Mouse (Mus musculus) limb, embryonic 14.5 days (tissue): ENCODE data around the gene Eefsec. TPM values are rescaled to one million over a fixed set of nuclear protein-coding genes. Genes with fewer than 3 reads are reported as not detected.

Source experiments
- ATAC-seq: fragments of 200-750 bp; cut with Nextera tagmentation; 2 replicates; pipeline ENCODE4 v1.8.0; 2017; ENCODE audit warnings: low read depth, moderate number of reproducible peaks, moderate TSS enrichment; ENCODE audit not compliant: low FRiP score
- DNase-seq: peaks from one replicate; pipeline ENCODE4 v3.0.0-alpha.2; 2015; ENCODE audit warnings: low spot score
- H3K27ac ChIP-seq: fragments of 300-500 bp; sonication (generic); replicated peaks from 2 replicates; pipeline ENCODE4 v1.5.1; 2014; ENCODE audit warnings: low read depth, mild to moderate bottlenecking, low read length, moderate library complexity, mixed read lengths
- H3K27me3 ChIP-seq: fragments of 300-500 bp; sonication (generic); 2 replicates; pipeline ENCODE4 v1.6.1; 2014; ENCODE audit warnings: low read length, mixed read lengths; ENCODE audit not compliant: control insufficient read depth, insufficient read depth
- H3K36me3 ChIP-seq: fragments of 300-500 bp; sonication (generic); 2 replicates; pipeline ENCODE4 v1.6.1; 2014; ENCODE audit warnings: mild to moderate bottlenecking, low read length, moderate library complexity, mixed read lengths; ENCODE audit not compliant: control insufficient read depth, insufficient read depth
- H3K4me1 ChIP-seq: fragments of 300-500 bp; sonication (generic); 2 replicates; pipeline ENCODE4 v1.6.1; 2014; ENCODE audit warnings: antibody characterized with exemption, low read length, mixed read lengths; ENCODE audit not compliant: control insufficient read depth, insufficient read depth
- H3K4me2 ChIP-seq: fragments of 300-500 bp; sonication (generic); replicated peaks from 2 replicates; pipeline ENCODE4 v1.6.1; 2014; ENCODE audit warnings: low read depth, mild to moderate bottlenecking, low read length, moderate library complexity; ENCODE audit not compliant: severe bottlenecking
- H3K4me3 ChIP-seq: fragments of 300-500 bp; sonication (generic); replicated peaks from 2 replicates; pipeline ENCODE4 v1.5.1; 2014; ENCODE audit warnings: low read length
- H3K9ac ChIP-seq: fragments of 300-500 bp; sonication (generic); 2 replicates; pipeline ENCODE4 v1.6.1; 2014; ENCODE audit warnings: mild to moderate bottlenecking, low read depth, low read length, moderate library complexity; ENCODE audit not compliant: severe bottlenecking
- H3K9me3 ChIP-seq: fragments of 300-500 bp; sonication (generic); 2 replicates; pipeline ENCODE4 v1.6.1; 2016; ENCODE audit warnings: low read length; ENCODE audit not compliant: control insufficient read depth
- POLR2A ChIP-seq: fragments of 200-500 bp; IDR thresholded peaks from 2 replicates; pipeline ENCODE4 v1.8.0; 2012; ENCODE audit warnings: inconsistent platforms, mild to moderate bottlenecking, moderate library complexity, borderline replicate concordance; ENCODE audit not compliant: insufficient read depth, insufficient read length; ENCODE audit errors: extremely low read depth
- WGBS: fragments of 180-500 bp; shearing (Covaris S2); extraction: QIAGEN DNeasy Blood & Tissue Kit; methylation state at CpG from one replicate; pipeline ENCODE4 v1.1.7; 2014; 5-methylcytosine and 5-hydroxymethylcytosine counted together
- polyA plus RNA-seq, 2 experiments: library from polyadenylated mRNA; depleted of rRNA in 1 of 2; stranded (reverse) in 1 of 2; unstranded in 1 of 2; fragments of >200 nt; fragmentation: Nextera tagmentation in 1 of 2; extraction: Ambion mirVana in 1 of 2; gene quantifications; 2 replicates each; pipeline versions ENCODE4 v1.2.1 to v1.2.3; 2012 to 2014

The Eefsec gene
- polyA plus RNA-seq, 2 experiments = 23.0 to 38.2 TPM

DNA sequence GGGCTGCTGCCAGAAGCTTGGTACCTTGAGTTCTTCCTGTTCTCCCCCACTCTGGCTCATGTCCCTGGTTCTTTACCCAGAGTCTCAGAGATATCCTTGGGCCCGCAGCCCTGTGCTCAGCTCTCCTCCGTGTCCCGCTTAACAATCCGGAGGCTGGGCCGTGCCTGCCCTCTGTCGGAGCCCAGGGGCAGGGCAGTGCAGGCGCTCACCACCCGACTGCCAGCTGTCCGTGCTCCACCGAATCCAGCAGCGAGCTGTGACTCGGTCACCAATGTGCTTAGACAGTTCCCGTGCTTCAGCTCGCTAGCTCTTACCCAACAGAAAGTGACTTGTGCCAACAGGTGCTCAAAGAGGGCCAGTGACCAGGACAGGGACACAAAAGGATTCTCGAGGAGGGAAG, 203.7 kb downstream of the Eefsec start:
- peak; percentile 38 for DNase-seq
- WGBS = 3% methylated on average over 15 of the region's 15 CpGs
- ATAC-seq = peak; percentile 64; the same call in 1 of the 2 replicates
- H3K4me1 ChIP-seq = no peaks in the 10 kb centered on the region; the same call in 1 of the 2 replicates
- H3K36me3 ChIP-seq = no peaks in the 10 kb centered on the region
- 0 out of 2 replicates have a peak overlapping the region, but pooled peaks have one; percentile 11 for H3K4me2 ChIP-seq
- TF ChIP-seq POLR2A = no peak
- no peak overlapping the region for H3K27ac ChIP-seq
- H3K9me3 ChIP-seq = no peaks in the 10 kb centered on the region
- no peak overlapping the region for H3K9ac ChIP-seq
- H3K27me3 ChIP-seq = no peaks in the 10 kb centered on the region
- no peak overlapping the region for H3K4me3 ChIP-seq

DNA sequence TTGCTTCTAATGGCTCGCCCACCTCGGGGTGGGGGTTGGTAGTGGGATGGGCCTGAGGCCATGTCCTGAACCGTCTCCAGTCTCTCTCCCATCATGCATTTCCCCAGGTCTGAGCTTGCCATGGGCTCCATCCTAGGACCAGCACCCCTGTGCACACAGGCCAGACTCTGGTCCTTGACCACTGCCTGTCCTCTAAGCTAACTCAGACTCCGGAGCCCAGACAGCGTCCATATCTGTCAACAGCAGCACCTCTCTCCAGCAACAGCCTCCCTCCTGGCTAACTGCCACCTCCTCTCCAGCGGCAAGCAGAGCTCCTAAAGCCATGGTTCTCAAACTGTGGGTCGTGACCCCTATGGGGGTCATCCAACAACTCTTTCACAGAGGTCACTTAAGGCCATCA, 209.8 kb downstream of the Eefsec start:
- no peak for ATAC-seq
- peaks cover 2% of the 10 kb centered on the region; the same call in 1 of the 2 replicates for H3K4me1 ChIP-seq
- no peaks in the 10 kb centered on the region for H3K9me3 ChIP-seq
- no peak overlapping the region for H3K27ac ChIP-seq
- TF ChIP-seq POLR2A = no peak
- H3K9ac ChIP-seq = no peak overlapping the region
- H3K4me2 ChIP-seq = no peak overlapping the region
- no peaks in the 10 kb centered on the region for H3K36me3 ChIP-seq
- no peaks in the 10 kb centered on the region for H3K27me3 ChIP-seq
- no peak for DNase-seq
- WGBS = 34% methylated on average over 7 of the region's 7 CpGs
- H3K4me3 ChIP-seq = no peak overlapping the region

DNA sequence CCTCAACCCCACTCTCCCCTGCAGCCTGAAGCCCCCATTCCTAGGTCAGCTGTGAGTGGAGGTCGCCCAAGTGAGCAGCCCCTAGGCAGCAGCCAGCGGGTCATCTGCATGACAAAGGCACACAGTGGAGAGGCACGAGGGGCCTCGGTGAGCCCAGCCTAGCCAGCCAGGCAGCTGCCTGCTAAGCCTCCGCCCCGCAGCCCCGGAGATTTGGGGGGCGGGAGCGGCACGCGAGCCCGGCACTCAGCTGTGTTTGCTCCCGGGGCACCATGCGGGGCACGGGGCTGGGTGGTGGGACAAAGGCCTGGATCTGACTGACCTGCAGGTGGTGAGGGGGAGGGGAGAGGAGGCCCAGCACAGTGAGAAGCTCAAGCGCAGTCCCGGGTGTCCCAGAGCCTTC, 210.4 kb downstream of the Eefsec start:
- H3K4me1 ChIP-seq = peaks cover 2% of the 10 kb centered on the region; the same call in 1 of the 2 replicates
- H3K4me3 ChIP-seq = no peak overlapping the region
- H3K27ac ChIP-seq = no peak overlapping the region
- no peak for DNase-seq
- no peaks in the 10 kb centered on the region for H3K27me3 ChIP-seq
- peak overlapping the region; percentile 30; the same call in 1 of the 2 replicates for H3K4me2 ChIP-seq
- H3K36me3 ChIP-seq = no peaks in the 10 kb centered on the region
- H3K9me3 ChIP-seq = no peaks in the 10 kb centered on the region
- 4% methylated on average over 10 of the region's 17 CpGs for WGBS
- H3K9ac ChIP-seq = peak overlapping the region; percentile 40
- TF ChIP-seq POLR2A = no peak
- 0 out of 2 replicates have a peak, but pooled peaks have one; percentile 23 for ATAC-seq

DNA sequence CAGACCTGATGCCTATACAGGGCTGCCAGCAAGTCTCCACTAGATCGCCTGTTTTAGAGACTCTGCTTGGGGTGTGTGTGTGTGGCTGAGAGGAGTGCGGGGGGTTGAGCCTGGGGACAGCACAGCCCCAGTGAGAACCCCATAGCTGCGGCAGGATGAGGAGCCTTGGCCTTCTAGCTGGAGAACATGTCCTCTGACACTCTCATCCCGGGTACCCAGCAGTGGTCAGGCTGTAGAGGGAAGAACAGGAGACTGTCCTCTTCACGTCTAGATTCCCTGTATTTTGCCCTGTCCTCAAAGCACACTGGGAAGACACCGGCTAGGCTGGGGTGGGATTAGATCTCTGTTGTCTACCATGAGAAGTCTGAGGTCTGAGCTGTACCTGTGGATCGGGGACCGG, 210.9 kb downstream of the Eefsec start:
- Histone ChIP-seq H3K27me3 (no peaks in the 10 kb centered on the region), H3K36me3 (no peaks in the 10 kb centered on the region), H3K9ac (no peak overlapping the region), H3K4me1 (peaks cover 2% of the 10 kb centered on the region; the same call in 1 of the 2 replicates), H3K27ac (no peak overlapping the region), H3K4me2 (no peak overlapping the region), H3K9me3 (no peaks in the 10 kb centered on the region), H3K4me3 (no peak overlapping the region)
- no peak for ATAC-seq
- 30% methylated on average over 8 of the region's 8 CpGs for WGBS
- no peak for DNase-seq
- no peak for TF ChIP-seq POLR2A

- no peak for TF ChIP-seq POLR2A
- WGBS = 74% methylated on average over 8 of the region's 8 CpGs
- no peak overlapping the region for H3K4me2 ChIP-seq
- ATAC-seq (no peak), DNase-seq (no peak)
- no peak overlapping the region for H3K27ac ChIP-seq
- H3K9me3 ChIP-seq = no peaks in the 10 kb centered on the region
- peaks cover 2% of the 10 kb centered on the region; the same call in 1 of the 2 replicates for H3K4me1 ChIP-seq
- no peak overlapping the region for H3K4me3 ChIP-seq
- H3K36me3 ChIP-seq = no peaks in the 10 kb centered on the region
- no peaks in the 10 kb centered on the region for H3K27me3 ChIP-seq
- H3K9ac ChIP-seq = no peak overlapping the region
Measured at GRCm38 (mm10) chr6:88233996-88234395, 212.3 kb downstream of the Eefsec start.
